Mouse (Mus musculus) macrophage (primary cell): ENCODE results near the gene Cdc6. TPM values are rescaled to one million over a fixed set of nuclear protein-coding genes. Genes with fewer than 3 reads are reported as not detected.
"Not testable (repeated sequence)": the region's sequence is repeated elsewhere in the genome, so short reads cannot be mapped to it uniquely, and the experiment has no call there.

Experiments used
- H3K27ac ChIP-seq: fragments of 350-480 bp; formaldehyde crosslinking; 2 replicates; pipeline ENCODE4 v1.9.0; 2021
- H3K36me3 ChIP-seq: fragments of 350-480 bp; formaldehyde crosslinking; 2 replicates; pipeline ENCODE4 v1.9.0; 2021; ENCODE audit errors: inconsistent target
- H3K4me3 ChIP-seq: fragments of 350-480 bp; formaldehyde crosslinking; 2 replicates; pipeline ENCODE4 v1.9.0; 2021; ENCODE audit errors: inconsistent target
- H3K79me2 ChIP-seq: fragments of 350-480 bp; formaldehyde crosslinking; 2 replicates; pipeline ENCODE4 v1.9.0; 2021; ENCODE audit errors: inconsistent target
- WGBS: methylation state at CpG from one replicate; pipeline ENCODE4 v1.1.7; 2026; ENCODE audit warnings: inconsistent platforms; ENCODE audit not compliant: missing documents; 5-methylcytosine and 5-hydroxymethylcytosine counted together
- polyA plus RNA-seq: library from polyadenylated mRNA; stranded (reverse); fragments of 250-400 nt; gene quantifications from 3 replicates; pipeline ENCODE4 v1.2.4, GENCODE M21; 2018; ENCODE audit warnings: inconsistent platforms

The Cdc6 gene
- polyA plus RNA-seq, 1 experiment from 2014 or later, result 2.2 TPM

GRCm38 (mm10) chr11:98919009-98919408, 11.4 kb downstream of the Cdc6 start:
- WGBS, result 86% methylated on average over 8 of the region's 11 CpGs
- H3K27ac ChIP-seq, result peak overlapping the region; percentile 93
- no peak overlapping the region; the same call in 1 of the 2 replicates for H3K4me3 ChIP-seq
- H3K79me2 ChIP-seq, result no peaks in the 10 kb centered on the region
- no peaks in the 10 kb centered on the region for H3K36me3 ChIP-seq

DNA sequence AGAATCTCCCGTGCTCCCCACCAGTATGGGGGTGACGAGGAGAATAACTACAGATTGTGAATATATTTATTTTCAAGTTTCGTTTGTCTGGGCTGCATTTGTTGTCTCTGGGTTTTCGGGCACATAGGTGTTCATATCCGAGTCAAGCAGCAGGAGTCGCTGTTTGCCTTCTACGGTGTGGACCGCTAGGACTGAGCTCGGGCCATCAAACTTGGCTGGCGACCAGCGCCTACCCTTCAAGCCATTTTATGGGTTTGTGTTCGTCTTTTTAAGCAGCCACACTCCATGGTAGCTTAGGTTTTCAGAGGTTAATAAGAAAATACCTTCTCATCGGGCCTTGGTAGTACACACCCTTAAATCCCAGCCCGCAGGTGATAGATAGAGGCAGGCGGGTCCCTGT, 14.2 kb downstream of the Cdc6 start:
- WGBS, result 79% methylated on average over 14 of the region's 15 CpGs
- not testable (repeated sequence) for H3K36me3 ChIP-seq

GRCm38 (mm10) chr11:98922307-98922706, 14.7 kb downstream of the Cdc6 start:
- not testable (repeated sequence) for H3K4me3 ChIP-seq, H3K79me2 ChIP-seq, H3K36me3 ChIP-seq, H3K27ac ChIP-seq
- 61% methylated on average over 10 of the region's 10 CpGs for WGBS

More for the DNA sequence above, 14.2 kb downstream of the Cdc6 start:
- H3K79me2 ChIP-seq, H3K4me3 ChIP-seq, H3K27ac ChIP-seq: not testable (repeated sequence)

GRCm38 (mm10) chr11:98922851-98923711, 15.5 kb downstream of the Cdc6 start:
- not testable (repeated sequence) for H3K4me3 ChIP-seq, H3K36me3 ChIP-seq, H3K27ac ChIP-seq, H3K79me2 ChIP-seq
- WGBS, result 85% methylated on average over 16 of the region's 16 CpGs

DNA sequence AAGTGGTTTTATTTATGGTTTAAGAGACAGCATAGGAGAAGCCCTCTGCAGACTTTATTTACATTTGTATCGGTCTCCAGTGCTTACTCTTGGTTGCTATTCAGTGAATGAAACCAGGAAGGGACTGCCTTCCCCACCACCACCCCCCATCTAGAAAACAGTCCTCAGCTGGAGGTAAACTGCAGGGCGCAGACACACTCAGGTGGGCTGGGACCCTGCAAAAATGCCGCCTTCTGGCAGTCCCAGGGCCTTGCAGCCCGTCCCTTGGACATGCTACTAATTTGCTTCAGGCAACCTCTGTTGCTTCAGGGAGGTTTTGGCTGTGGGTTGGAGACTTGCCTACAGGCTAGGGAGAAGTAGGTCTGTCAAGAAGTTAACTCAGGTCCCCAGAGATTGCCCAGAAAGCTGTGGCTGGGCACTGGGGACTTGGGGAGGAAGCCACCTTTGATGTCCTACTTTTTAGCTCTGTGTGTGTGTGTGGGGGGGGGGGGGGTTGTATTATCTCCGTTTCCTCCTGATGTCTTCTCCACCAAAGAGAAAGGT, 17.1 kb downstream of the Cdc6 start:
- H3K79me2 ChIP-seq, result no peaks in the 10 kb centered on the region
- WGBS, result 88% methylated on average over 4 of the region's 5 CpGs
- no peaks in the 10 kb centered on the region for H3K36me3 ChIP-seq
- no peak overlapping the region for H3K4me3 ChIP-seq
- H3K27ac ChIP-seq, result no peak overlapping the region

GRCm38 (mm10) chr11:98925265-98925721, 17.7 kb downstream of the Cdc6 start:
- H3K4me3 ChIP-seq, result no peak overlapping the region
- no peaks in the 10 kb centered on the region for H3K79me2 ChIP-seq
- H3K36me3 ChIP-seq, result no peaks in the 10 kb centered on the region
- 51% methylated on average over 7 of the region's 10 CpGs for WGBS
- H3K27ac ChIP-seq, result no peak overlapping the region

DNA sequence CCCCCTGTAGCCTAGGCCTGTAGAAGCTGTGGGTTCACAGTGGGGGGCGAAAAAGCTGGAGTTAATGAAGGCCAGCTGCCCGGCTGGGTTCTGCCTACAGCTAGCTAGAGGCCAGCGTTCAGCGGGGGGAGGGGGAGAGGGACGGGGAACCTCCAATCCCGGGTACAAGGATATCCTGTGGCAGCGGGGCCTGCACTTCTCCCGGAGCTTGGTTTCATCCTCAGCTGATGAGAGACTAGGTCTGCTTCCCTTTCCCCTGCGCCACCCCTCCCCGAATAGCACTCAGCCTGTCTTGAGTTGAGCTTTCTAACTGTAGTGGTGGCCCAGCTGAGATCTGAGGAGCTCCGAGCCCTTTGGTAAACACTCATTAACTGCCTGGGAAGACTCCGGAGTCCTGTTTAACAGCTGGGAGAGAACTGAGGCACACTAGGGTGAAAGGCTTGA, 18.3 kb downstream of the Cdc6 start:
- Histone ChIP-seq H3K4me3 (no peak overlapping the region), H3K27ac (no peak overlapping the region), H3K36me3 (no peaks in the 10 kb centered on the region), H3K79me2 (no peaks in the 10 kb centered on the region)
- 43% methylated on average over 12 of the region's 12 CpGs for WGBS

DNA sequence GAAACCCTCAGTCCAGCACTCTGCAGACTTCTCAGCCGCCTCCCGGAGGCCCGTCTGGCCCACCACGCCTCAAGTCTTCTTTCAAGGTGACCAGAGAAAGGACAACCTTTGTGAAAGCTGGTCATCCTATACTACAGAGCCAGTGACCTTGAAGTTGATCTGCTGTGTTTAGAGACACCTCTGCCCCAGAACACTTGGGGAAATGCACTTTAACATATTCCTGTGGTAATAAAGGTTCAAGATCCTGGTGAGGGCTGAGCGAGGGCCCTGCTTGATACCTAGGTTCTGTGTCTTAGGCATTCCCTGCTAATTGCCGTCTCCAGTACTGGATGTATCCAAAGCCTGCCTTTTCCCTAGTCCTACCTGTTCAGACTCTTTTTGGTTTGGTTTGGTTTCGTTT, 19.0 kb downstream of the Cdc6 start:
- WGBS, result 90% methylated on average over 7 of the region's 7 CpGs
- Histone ChIP-seq H3K79me2 (no peaks in the 10 kb centered on the region), H3K36me3 (no peaks in the 10 kb centered on the region), H3K27ac (no peak overlapping the region), H3K4me3 (no peak overlapping the region)

- Histone ChIP-seq H3K4me3 (no peak within 1 kb of the TSS), H3K27ac (no peak within 1 kb of the TSS), H3K79me2 (no peaks in the 10 kb centered on the region), H3K36me3 (no peaks in the 10 kb centered on the region)
- 35% methylated on average over 21 of the region's 21 CpGs for WGBS
These were observed 20.0 kb downstream of the Cdc6 start, which contains the start of gene Rara for GRCm38 (mm10) chr11:98927438-98928076. Gene Rara, plus strand, starts transcription at chr11:98927818.

GRCm38 (mm10) chr11:98928186-98928893, 20.7 kb downstream of the Cdc6 start:
- WGBS, result 72% methylated on average over 10 of the region's 12 CpGs
- Histone ChIP-seq H3K27ac (no peak overlapping the region), H3K36me3 (no peaks in the 10 kb centered on the region), H3K4me3 (no peak overlapping the region), H3K79me2 (no peaks in the 10 kb centered on the region)

- WGBS, result 84% methylated on average over 9 of the region's 9 CpGs
- H3K27ac ChIP-seq, result no peak overlapping the region
- no peaks in the 10 kb centered on the region for H3K36me3 ChIP-seq
- H3K79me2 ChIP-seq, result no peaks in the 10 kb centered on the region
- no peak overlapping the region for H3K4me3 ChIP-seq
These were observed 21.9 kb downstream of the Cdc6 start for GRCm38 (mm10) chr11:98929503-98929902.

DNA sequence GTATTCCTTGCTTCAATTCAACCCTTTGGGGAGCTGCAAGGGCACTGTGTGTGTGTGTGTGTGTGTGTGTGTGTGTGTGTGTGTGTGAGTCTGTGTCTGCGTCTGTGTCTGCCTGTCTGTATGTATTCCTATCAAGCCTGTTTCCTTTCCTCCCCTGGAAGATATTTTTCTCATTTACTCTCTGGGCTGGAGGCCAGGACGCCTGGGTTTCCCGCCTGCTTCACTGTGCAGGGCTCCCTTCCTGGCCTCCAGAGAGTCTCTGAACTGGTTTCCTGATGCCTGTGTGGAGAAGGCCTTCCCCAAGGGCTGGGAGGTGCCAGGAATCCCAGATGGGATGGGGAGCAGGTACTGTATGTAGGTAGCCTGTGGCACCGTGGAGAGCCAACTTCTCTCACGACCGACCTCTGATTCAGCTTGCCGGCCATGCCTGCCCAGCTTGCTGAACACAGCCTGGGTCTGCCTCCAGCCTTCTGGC, 22.6 kb downstream of the Cdc6 start:
- no peak overlapping the region for H3K27ac ChIP-seq
- WGBS, result 79% methylated on average over 7 of the region's 7 CpGs
- no peak overlapping the region for H3K4me3 ChIP-seq
- no peaks in the 10 kb centered on the region for H3K36me3 ChIP-seq
- H3K79me2 ChIP-seq, result no peaks in the 10 kb centered on the region

DNA sequence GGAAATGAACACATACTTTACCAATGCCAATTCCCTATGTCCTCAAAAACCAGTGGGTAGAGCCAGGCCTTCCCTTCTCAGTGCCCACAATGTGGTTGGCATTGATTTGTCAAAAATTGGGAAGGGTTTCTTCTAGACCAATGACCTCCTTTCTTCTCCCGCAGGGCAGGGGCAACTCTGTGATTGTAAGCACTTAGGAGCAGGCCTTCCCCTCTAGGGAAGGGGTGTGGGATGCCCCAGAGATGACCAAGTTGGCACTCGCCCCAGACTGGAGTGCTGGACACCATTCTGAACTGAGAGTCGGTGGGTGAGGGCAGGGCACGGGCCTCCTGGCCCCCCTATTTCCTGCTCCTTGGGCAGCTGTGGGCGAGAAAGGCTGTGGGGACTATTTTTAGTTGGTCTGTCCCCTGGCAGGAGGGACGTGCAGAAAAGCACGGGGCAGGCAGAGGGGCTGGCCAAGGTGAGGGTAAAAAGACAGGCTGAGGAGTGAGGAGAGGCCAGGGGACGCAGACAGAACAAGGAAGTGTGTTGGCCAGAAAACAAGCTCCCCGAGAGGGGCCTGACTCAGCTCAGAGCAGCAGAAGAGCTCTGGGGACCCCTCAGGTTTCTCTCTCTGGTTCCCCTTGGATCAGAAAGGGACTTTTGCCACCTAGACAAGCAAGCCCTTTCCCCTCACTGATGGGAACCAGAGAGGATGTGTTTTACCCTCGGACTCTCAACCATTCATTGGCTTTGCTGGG, 23.3 kb downstream of the Cdc6 start:
- Histone ChIP-seq H3K79me2 (no peaks in the 10 kb centered on the region), H3K36me3 (no peaks in the 10 kb centered on the region), H3K4me3 (no peak overlapping the region), H3K27ac (no peak overlapping the region)
- WGBS, result 44% methylated on average over 10 of the region's 10 CpGs
